Mouse (Mus musculus) hindlimb bud, embryonic 11.5 days (tissue): ENCODE data around the gene Cfdp1.

Source experiments
- DNase-seq: peaks from one replicate; pipeline ENCODE4 v3.0.0-alpha.2; 2012; ENCODE audit warnings: low read depth, low spot score; ENCODE audit errors: extremely low spot score

Gene Cfdp1

DNA sequence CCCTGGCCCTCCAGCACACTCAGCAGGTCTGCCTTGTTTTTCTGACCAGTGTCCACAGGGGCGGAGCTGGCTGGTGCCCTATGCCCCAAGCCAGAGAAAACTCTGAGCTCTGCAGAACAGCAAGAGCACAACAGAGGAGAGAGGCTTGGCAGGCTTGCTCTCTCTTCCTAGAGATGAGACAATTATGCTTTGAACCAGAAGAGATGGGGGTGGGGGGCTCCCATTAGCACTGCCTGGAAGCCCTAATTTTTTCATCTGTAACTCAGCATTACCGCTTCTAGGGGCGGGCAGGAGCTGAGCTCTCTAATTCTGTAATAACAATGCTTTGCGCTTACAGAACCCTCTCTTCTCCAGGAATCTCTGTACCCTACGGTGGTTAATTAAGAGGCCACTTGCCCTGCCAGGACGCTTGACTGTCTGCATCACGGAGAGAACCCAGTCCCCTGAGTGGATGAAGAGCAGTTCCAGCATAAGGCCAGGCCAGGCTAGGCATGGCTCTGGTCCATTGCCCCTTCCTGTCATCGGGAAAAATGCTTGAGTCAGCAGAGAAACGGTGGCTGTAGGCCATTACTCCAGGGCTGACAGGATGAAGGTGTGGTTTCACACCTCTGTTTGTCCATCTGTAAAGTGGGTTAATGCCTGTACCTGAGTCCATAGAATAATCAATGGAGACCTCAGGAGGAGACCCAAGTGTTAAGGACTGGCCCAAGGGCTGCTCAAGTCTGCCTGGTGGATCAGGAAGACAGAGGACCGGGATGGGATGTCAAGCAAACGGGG lies 111.6 kb downstream of the Cfdp1 start:
- no peak for DNase-seq

DNA sequence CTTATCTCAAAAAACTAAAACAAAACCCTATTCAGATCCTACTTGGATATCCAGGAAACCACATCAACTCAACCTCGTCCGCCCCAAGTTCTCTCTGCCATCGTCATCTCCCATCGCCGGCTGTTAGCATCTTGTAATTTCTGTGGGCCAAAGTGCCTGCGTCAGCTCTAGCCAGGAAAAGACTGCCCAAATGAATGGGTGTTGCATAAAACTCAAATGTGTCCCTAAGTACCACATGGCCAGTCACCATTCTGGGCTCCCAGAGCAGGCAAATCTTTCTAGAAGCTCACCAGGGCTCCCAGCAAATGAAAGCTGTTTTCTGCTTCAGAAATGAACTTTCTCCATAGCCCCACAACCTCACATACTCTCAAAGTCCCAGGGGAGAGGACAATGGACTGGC lies 112.5 kb downstream of the Cfdp1 start:
- DNase-seq = no peak

- DNase-seq = no peak
Observed at GRCm38 (mm10) chr8:111740994-111741393, 113.1 kb downstream of the Cfdp1 start.

- no peak for DNase-seq
Observed at GRCm38 (mm10) chr8:111740301-111740711, 113.8 kb downstream of the Cfdp1 start.

DNA sequence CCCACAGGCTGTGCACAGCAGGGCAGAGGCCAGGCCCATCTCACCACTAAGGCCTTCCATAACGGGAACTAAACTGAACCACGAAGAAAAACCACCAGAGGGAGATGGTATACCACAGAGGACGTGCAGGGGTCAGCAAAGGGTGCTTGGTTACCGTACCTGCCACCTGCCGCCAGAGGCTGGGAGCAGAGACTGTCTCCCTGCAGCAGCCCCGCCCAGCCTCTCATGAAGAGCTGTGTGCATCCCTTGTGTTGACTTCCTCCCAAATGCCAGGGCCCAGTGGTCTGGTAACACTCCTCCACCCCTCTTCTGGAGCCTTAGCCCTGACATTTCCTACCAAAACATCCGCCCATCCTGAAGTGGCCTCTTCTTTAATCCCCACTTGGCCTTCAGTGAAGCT lies 114.5 kb downstream of the Cfdp1 start:
- no peak for DNase-seq

DNA sequence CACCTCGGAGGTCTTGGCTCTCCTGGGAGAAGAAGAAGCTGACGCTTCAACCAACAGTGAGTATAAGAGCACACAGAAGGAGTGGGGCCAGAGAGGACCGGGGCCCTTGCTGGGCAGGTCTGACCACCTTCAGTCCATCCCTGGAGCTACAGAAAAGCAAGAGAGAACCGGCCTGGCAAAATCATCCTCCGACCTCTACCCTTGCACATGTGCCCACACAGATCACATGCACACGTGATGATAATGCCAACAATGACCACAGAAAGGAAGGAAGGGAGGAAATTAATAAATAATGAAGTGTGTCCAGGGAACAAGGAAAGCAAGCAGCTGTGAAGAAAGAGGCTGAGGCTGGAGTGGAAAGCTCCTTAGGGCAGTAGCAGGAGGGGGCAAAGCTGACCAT lies 115.2 kb downstream of the Cfdp1 start:
- DNase-seq = no peak

GRCm38 (mm10) chr8:111736321-111736720 lies 117.8 kb downstream of the Cfdp1 start:
- no peak for DNase-seq

- no peak for DNase-seq
Observed at GRCm38 (mm10) chr8:111735791-111736190, 118.3 kb downstream of the Cfdp1 start.

GRCm38 (mm10) chr8:111735335-111735761 lies 118.7 kb downstream of the Cfdp1 start:
- no peak for DNase-seq

DNA sequence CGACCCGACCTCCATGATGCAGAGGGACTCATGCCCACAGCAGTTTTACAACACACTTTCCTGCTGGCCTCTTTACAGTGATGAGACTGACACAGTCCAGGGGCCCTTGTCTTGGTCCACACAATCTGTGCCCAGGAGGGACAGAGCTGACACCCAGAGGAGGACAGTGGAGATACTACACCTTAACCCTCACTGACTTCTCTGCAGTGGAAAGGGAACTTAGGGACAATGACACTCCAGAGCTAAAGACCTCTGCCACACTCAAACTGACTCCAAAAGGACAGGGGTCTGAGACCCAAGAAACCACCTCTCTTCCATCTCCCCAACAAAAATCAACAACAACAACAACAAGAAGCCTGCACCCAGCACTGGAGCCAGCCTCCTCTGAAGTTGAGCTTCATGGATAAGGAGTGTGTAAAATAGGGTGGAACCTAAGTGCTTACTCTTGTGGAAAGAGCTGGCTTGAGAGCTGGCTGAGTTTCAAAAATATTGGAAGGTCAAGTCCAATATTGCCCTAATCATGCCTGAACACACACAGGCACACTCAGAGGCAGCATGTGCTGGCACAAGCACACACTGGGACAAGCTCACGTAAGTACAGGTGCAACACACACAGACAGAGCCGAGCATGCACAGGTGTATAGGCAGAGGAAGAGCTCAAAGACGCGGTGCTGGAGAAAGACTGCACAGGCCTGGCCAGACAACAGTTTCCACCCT lies 119.7 kb downstream of the Cfdp1 start:
- DNase-seq = no peak

- DNase-seq = no peak
Observed at GRCm38 (mm10) chr8:111733581-111734243, 120.4 kb downstream of the Cfdp1 start.

- DNase-seq = no peak
Observed at GRCm38 (mm10) chr8:111732406-111733085, 121.5 kb downstream of the Cfdp1 start.

- peak; percentile 67 for DNase-seq
Observed at GRCm38 (mm10) chr8:111732004-111732403, 122.1 kb downstream of the Cfdp1 start.

GRCm38 (mm10) chr8:111731231-111731977 lies 122.7 kb downstream of the Cfdp1 start:
- DNase-seq = no peak

- DNase-seq = no peak
Observed at GRCm38 (mm10) chr8:111729233-111730170, 124.6 kb downstream of the Cfdp1 start.

GRCm38 (mm10) chr8:111728481-111728880 lies 125.6 kb downstream of the Cfdp1 start:
- DNase-seq = no peak

DNA sequence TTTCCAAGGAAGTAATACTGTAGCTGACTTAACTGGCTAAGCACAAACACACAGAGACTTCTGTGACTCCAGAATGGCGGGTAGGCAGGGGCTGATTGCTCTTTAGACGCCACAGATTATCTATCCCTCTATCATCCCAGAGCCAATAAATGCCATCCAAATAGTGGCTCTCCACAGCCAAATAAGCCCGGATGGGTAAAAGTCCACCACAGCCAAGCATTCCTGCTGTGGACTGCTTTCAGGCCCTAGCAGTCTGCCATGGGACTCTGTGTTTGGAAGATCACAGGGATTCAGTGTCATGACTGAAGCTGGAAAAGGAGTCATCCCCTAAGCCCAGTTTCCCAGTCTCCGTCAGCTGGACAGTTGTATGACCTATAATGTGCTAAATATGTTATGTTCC lies 126.5 kb downstream of the Cfdp1 start:
- no peak for DNase-seq

DNA sequence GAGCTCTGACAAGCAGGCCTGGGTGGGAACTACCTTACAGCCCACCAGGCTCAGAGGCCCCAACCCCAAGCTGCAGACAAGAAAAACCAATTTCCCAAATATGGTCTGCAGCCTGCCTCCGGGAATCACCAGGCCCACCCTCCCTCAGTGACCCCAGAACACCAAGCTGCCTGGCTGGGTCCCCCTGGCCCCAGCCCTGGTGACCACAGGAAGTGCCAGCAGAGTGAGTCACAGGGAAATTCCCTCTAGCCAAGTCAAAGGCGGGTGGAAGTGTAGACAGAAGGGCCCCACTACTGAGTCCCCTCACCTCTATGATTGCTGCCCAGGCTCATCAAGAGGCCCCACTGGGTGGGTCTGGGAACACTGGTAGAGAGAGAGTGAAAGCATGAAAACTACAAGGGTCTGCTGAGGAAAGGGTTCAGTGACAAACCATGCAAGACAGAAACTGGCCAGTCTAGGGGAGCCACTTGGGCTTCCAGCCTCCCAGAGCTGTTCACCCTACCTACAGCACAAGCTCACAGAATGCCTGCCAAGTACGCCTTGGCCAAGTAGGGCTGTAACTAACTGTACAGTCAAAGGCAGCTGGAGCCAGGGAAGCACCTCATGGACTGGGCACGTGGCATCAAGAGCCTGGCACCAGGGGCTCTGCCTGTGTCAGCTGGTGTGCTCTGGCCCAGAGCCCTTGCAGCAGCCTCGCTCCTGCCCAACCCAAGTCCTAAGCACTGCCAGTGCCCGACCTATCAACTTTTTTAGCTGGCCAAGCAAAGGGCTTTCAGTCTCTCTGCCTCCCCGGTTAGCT lies 127.8 kb downstream of the Cfdp1 start:
- no peak for DNase-seq

DNA sequence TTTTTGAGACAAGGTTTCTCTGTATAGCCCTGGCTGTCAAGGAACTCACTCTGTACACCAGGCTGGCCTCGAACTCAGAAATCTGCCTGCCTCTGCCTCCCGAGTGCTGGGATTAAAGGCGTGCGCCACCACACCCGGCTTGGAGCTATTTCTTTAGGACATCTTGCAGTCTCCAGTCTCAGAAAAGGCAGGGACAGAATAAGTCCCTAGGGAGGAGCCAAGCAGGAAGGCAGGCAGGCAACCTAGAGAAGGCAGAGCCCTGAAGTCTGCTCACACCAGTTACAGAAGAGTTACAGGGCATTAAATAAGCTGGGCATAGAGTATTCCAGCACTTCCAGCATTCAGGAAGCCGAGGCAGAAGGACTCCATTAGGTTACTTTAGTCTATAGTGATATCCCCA lies 128.8 kb downstream of the Cfdp1 start:
- no peak for DNase-seq
